Mouse (Mus musculus) brain, embryonic 14.5 days (tissue): ENCODE measurements at regions not wholly inside any gene's neighbourhood (a gene's known extent, or its start where the extent isn't known, plus 50 kb on each side); places are given as distances from the start of the nearest gene placed in this dataset.

ENCODE experiments used
- CTCF ChIP-seq: fragments of 200-500 bp; IDR thresholded peaks from 2 replicates; pipeline ENCODE4 v1.5.1; 2012; ENCODE audit warnings: inconsistent platforms, mild to moderate bottlenecking, moderate library complexity, borderline replicate concordance; ENCODE audit not compliant: insufficient read depth, insufficient read length; ENCODE audit errors: extremely low read depth
- POLR2A ChIP-seq: fragments of 200-500 bp; IDR thresholded peaks from 2 replicates; pipeline ENCODE4 v1.6.1; 2012; ENCODE audit warnings: mild to moderate bottlenecking, inconsistent platforms, borderline replicate concordance; ENCODE audit not compliant: poor library complexity, insufficient read depth, insufficient read length, severe bottlenecking; ENCODE audit errors: extremely low read depth

DNA sequence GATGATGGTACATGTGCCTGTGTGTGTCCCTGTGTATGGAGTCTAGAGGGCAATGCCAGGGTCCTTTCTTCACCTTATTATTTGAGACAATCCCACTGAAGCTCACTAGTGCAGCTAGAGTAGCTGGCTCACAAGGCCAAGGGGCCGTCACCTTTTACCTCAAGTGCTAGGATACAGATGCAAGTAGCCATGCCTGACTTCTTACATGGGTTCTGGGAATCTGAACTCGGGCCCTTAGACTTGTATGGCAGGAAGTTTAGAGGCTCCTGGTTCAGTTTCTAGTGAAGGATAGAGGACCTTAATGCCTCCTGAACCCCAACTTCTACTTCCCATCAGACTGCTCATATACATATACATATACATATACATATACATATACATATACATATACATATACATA is 626.6 kb upstream of the Adamts9 start:
- TF ChIP-seq POLR2A (no peak), CTCF (no peak)
